Mouse (Mus musculus): Measurements from ENCODE around the gene Trio.

Trio gene

DNA sequence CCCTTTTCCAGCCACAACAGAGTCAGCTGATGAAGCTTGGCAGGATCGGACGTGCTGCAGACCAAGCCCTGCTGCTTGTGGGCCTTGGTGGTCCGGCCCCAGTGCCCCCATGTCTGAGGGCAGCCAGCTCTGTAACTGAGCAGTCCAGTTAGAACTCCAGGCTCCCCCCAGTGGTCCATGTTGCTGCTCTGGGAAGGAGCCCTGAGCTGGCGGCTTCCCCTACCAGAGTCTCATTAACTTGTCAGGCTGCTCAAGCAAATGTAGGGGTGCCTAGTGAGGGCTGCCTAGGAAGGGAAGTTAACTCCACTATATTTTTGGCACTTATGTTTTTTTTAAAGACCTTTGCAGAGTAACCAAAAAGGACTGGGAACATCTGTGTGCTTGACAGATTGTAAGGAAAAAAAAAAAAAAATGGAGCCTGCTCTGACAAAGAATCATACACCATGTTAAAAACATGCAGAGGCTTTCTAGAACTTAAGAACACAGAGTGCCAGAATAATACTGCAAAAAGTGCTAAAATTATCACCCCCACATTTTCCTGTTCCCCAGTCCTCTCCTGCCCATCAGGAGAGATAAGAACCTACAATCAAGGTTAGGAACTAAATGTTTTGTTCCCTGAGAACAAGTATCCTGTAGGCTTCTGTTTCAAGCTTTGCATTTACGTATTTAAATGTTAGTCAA is 216.9 kb downstream of the Trio start:
- in situ Hi-C loops (cut with MboI; ENCODE audit: low sequenced_read_pairs): no loop called here

- in situ Hi-C loops (cut with MboI; ENCODE audit: low sequenced_read_pairs): no loop called here
Observed at GRCm38 (mm10) chr15:27806219-27806618, 219.4 kb downstream of the Trio start.

- in situ Hi-C loops (cut with MboI; ENCODE audit: low sequenced_read_pairs): no loop called here
Observed at GRCm38 (mm10) chr15:27805654-27806053, 220.0 kb downstream of the Trio start.

DNA sequence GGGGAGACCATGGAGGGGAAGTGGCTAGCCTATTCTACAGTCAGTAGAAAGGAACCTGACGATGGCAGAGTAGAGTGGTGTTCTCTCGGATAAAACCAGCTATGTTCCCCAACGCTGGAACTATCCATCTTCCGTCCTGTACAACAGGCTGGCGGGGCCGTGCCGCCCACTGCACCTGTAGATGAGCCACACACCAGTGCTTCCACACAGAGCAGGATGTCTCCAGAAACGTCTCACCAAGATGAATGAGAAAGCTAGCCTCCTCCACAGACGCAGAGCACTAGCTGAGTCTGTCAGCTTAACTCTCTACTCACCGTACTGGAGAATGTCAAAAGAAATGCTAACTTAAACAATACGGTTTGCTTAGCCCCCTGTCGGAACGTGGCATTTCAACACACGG is 221.2 kb downstream of the Trio start:
- in situ Hi-C loops (cut with MboI; ENCODE audit: low sequenced_read_pairs): no loop called here

GRCm38 (mm10) chr15:27803568-27804345 is 221.9 kb downstream of the Trio start:
- in situ Hi-C loops (cut with MboI; ENCODE audit: low sequenced_read_pairs): no loop called here

- in situ Hi-C loops (cut with MboI; ENCODE audit: low sequenced_read_pairs): no loop called here
Observed at GRCm38 (mm10) chr15:27802243-27802642, 223.4 kb downstream of the Trio start.

GRCm38 (mm10) chr15:27801177-27801576 is 224.5 kb downstream of the Trio start:
- in situ Hi-C loops (cut with MboI; ENCODE audit: low sequenced_read_pairs): no loop called here

DNA sequence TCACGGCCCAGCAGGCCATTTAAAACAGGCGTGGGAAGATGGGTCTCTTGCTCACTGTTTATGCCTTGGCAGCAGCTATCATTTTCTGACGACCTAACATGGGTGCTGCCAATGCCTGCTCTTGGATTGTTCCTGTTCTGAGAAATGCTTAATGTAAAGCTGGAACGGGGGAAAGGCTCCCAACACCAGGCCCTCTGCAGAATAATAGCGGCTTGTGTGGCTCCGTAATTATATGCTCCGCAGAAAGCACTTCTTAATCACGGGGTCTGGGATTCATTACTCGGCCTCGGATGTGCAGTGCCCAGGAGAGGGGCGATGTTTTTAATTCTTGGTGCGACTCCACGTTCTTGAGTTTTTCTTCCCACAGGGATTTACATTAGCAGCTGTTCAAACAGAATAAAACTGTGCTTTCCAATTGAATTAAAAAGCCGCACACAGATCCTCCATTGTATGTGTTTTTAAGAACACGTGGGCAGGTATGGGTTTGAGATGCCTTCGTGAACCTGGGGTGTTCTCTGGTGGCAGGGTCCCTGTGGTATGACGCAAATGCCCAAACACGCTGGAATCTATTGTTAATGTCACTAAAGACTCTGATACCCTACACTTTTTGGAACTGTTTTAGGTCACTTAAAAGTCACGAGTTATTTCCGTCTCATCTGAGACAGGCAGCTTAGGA is 228.0 kb downstream of the Trio start:
- in situ Hi-C loops (cut with MboI; ENCODE audit: low sequenced_read_pairs): no loop called here

GRCm38 (mm10) chr15:27796868-27797222 is 228.8 kb downstream of the Trio start:
- in situ Hi-C loops (cut with MboI; ENCODE audit: low sequenced_read_pairs): no loop called here

- in situ Hi-C loops (cut with MboI; ENCODE audit: low sequenced_read_pairs): no loop called here
Observed at GRCm38 (mm10) chr15:27795942-27796867, 229.4 kb downstream of the Trio start.

DNA sequence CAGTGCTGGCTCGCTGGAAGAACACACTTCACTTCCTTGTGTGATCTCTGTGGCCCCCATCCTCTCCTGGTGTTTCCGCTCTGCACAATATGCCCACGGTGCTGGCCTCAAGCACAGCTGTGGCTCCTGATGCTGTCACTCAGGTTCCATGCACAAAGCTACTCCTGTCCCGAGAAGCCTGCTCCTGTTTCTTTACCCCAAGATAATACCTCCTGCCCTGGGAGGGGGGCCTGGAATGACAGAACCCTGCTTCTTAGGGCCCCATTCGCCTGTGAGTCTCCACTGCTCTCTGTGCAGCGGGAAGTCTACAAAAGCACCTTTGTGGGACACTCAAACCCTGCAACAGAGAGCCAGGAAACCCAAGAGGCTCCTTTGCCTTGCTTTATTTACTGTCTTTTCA is 232.4 kb downstream of the Trio start:
- in situ Hi-C loops (cut with MboI; ENCODE audit: low sequenced_read_pairs): no loop called here

- in situ Hi-C loops (cut with MboI; ENCODE audit: low sequenced_read_pairs): no loop called here
Observed at GRCm38 (mm10) chr15:27792473-27792872, 233.2 kb downstream of the Trio start.

DNA sequence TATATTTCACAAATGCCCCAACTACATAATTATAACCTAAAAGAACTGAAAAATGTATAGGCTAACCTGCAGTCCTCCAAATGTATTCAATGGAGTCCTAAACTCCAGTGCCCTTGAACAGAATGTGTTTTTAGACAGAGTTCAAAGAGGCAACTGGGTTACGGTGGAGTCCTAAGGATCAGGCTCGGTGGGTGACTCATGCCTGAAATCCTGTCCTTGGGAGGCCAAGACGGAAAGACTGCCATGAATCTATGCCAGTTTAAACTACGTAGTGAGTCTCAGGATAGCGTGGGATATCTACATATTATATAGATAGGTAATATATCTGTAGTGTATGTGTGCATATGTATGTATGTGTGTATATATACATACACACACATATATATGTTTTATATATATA is 234.5 kb downstream of the Trio start:
- in situ Hi-C loops (cut with MboI; ENCODE audit: low sequenced_read_pairs): no loop called here

DNA sequence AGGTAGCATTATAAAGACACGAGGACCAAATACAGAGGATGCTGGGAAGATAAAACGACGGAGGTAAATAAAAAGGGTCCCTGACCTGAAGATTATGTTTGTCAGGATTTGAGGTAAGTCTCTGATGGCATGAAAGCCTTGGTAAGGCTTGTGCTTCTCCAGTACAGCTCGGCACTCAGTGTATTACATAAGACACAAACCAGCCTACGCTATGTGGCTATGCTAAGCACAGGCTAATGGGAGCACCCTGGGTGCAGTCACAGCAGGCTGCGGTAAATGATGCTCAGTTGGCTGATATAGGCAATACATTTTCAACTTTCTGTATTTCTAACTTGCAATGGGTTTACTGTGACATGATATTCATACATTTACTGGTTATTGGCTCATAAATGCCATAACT is 234.9 kb downstream of the Trio start:
- in situ Hi-C loops (cut with MboI; ENCODE audit: low sequenced_read_pairs): no loop called here

DNA sequence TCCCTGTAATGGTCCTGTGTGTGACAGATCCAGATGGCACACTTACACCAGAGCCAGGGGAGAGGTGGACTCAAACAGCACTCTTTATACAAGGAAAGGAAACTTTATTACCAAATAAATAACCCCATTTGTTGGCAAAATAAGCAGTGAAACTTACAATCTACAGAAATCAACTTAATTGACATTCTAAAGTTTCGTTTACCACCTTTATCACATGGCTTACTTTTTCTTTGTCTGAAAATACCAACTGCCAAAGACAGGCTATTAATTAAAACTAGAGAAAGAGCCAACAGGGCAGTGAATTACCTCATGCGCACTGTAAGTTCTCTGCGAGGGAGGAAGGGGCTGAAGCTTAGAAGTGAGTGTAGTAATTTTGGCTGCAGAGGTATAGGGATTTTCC is 236.3 kb downstream of the Trio start:
- in situ Hi-C loops (cut with MboI; ENCODE audit: low sequenced_read_pairs): no loop called here

DNA sequence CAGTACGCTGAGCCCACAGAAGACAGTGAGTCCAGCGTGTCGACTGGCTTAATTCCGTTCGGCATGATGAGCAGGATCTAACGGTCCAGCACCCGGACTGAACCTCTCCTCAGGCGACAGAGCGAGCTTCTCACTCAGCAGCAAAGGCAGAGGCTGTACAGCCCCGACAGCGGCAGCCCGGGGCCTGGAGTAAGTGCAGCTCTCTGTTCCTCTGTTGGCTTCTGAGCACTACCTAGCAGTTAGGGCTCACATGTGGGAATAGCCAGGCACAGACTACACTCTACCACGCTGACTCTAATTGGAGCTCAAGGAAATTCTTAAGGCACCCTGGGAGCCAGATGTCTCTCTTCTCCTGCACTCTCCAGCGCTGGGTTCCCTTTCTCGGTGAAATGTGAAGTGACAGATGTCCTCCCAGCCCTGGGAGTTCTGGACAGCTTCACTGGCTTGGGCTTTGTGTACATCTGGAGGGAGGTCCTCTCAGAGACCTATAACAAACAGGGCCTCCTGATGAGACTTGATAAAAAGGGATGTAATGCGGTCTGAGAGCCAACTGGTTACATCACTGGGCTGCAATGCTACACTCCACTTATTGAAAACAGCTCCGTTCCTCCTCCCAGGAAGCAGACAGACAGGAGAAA is 237.4 kb downstream of the Trio start:
- in situ Hi-C loops (cut with MboI; ENCODE audit: low sequenced_read_pairs): no loop called here

DNA sequence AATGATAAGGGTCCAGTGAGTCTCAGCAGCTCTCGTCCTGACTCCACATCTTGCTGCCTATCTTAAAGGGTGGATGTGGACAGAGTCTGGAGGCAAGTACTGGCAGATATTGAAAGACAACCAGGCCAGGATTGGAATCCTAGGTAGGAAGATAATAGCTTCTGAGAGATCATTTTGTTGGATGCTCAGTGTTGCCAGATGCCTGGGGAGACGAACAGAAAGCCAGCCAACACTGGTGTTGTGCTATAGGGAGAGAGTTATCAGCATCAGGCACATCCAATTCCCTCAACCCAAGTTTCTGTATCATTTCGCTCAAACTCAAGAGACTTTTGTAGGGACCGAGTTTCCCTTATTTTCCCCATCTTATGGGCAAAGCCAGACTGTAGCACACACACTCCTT is 238.5 kb downstream of the Trio start:
- in situ Hi-C loops (cut with MboI; ENCODE audit: low sequenced_read_pairs): no loop called here

DNA sequence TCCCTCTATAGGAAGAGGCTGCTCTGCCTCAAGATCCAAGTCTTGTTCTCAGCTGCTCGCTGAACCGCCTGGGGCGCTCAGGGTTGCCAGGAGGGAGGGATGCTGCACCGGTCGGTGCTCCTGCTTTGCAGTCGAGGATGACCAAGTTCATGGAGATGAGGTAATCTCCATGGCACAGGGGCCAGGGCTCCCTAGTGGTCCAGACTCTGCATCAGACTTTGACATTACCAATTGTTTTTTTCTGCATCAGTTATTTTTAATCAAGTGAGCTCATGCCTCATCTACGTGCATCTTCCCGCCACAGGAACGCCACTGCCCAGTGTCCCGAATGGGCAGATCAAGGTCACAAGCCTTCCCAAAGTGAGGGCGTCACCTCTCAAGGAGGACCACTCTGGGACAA is 239.2 kb downstream of the Trio start:
- in situ Hi-C loops (cut with MboI; ENCODE audit: low sequenced_read_pairs): no loop called here

- in situ Hi-C loops (cut with MboI; ENCODE audit: low sequenced_read_pairs): no loop called here
Observed at GRCm38 (mm10) chr15:27785280-27786001, 240.2 kb downstream of the Trio start.

- in situ Hi-C loops (cut with MboI; ENCODE audit: low sequenced_read_pairs): no loop called here
Observed at GRCm38 (mm10) chr15:27784126-27784563, 241.5 kb downstream of the Trio start.

Measured in CH12F3 (cell line).